Mouse (Mus musculus) midbrain, embryonic 10.5 days (tissue): ENCODE data around the gene Npff. TPM values are rescaled to one million over a fixed set of nuclear protein-coding genes. Genes with fewer than 3 reads are reported as not detected.

Experiments
- DNase-seq: peaks from one replicate; pipeline ENCODE4 v3.0.0-alpha.2; 2017; ENCODE audit warnings: low spot score
- H3K27ac ChIP-seq: fragments of 300-500 bp; sonication (generic); replicated peaks from 2 replicates; pipeline ENCODE4 v1.5.1; 2016; ENCODE audit warnings: mild to moderate bottlenecking
- H3K27me3 ChIP-seq: fragments of 300-500 bp; sonication (generic); 2 replicates; pipeline ENCODE4 v1.6.1; 2016; ENCODE audit warnings: low read depth, mild to moderate bottlenecking; ENCODE audit not compliant: poor library complexity, severe bottlenecking
- H3K36me3 ChIP-seq: fragments of 300-500 bp; sonication (generic); 2 replicates; pipeline ENCODE4 v1.6.1; 2016; ENCODE audit warnings: mild to moderate bottlenecking, moderate library complexity
- H3K4me1 ChIP-seq: fragments of 300-500 bp; sonication (generic); 2 replicates; pipeline ENCODE4 v1.6.1; 2016
- H3K4me3 ChIP-seq: fragments of 300-500 bp; sonication (generic); 2 replicates; pipeline ENCODE4 v1.5.1; 2016; ENCODE audit warnings: mild to moderate bottlenecking, moderate library complexity
- H3K9me3 ChIP-seq: fragments of 300-500 bp; sonication (generic); replicated peaks from 2 replicates; pipeline ENCODE4 v1.6.1; 2016; ENCODE audit warnings: mild to moderate bottlenecking
- WGBS: fragments of 180-500 bp; shearing (Covaris S2); methylation state at CpG from one replicate; pipeline ENCODE4 v1.1.7; 2016; 5-methylcytosine and 5-hydroxymethylcytosine counted together
- polyA plus RNA-seq: library from polyadenylated mRNA; unstranded; fragments of >200 nt; fragmentation: Nextera tagmentation; extraction: Ambion mirVana; gene quantifications from 2 replicates; pipeline ENCODE4 v1.2.1, GENCODE M21; 2016

The Npff gene
- 2.0 and 2.9 TPM in 2 replicates for polyA plus RNA-seq

DNA sequence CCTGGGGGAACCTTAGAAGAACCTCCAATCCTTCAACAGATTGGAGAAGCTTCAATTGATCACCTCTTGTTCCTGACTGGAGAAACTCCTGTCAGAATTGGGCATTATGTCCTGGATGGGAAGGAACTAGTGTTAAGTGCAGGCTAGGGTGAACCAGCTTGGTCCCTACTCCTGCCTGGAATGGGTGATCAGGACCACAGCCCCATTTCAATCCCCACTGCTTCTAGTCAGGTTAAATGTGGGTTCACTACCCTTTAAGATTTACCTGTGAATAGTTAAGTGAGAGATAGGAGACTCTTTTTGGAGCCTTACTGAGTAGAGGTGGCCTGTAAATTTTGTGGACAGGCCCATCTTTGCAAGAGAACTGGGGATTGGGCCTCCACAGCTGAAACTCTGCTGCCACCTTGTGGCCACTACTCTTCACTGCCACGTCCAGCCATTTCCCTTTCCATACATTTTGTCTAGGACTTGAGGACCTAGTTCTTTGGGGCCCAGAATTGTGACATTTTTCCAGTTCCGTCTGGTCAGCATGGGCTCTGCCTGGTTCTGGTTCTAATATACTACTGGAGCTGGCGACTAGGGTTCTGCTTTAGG is at the start of gene Npff:
Npff (minus strand) TSS at position 51 of the 594 bp plus-strand sequence.
- H3K4me1 ChIP-seq: peaks cover 6% of the 10 kb centered on the region
- 10% methylated on average over 3 of the region's 3 CpGs for WGBS
- H3K4me3 ChIP-seq: no peak within 1 kb of the TSS
- H3K27me3 ChIP-seq: no peaks in the 10 kb centered on the region
- DNase-seq: peak; percentile 76
- H3K9me3 ChIP-seq: no peaks in the 10 kb centered on the region
- peaks cover 75% of the 10 kb centered on the region for H3K36me3 ChIP-seq
- no peak within 1 kb of the TSS for H3K27ac ChIP-seq

GRCm38 (mm10) chr15:102572081-102572480 is 47.3 kb upstream of the Npff start:
- Histone ChIP-seq H3K9me3 (no peaks in the 10 kb centered on the region), H3K36me3 (no peaks in the 10 kb centered on the region), H3K27me3 (no peaks in the 10 kb centered on the region), H3K4me1 (peaks cover 4% of the 10 kb centered on the region), H3K27ac (no peak overlapping the region), H3K4me3 (no peak overlapping the region)
- 86% methylated on average over 3 of the region's 3 CpGs for WGBS
- no peak for DNase-seq

- H3K4me1 ChIP-seq: no peaks in the 10 kb centered on the region
- H3K4me3 ChIP-seq: no peak overlapping the region
- H3K36me3 ChIP-seq: peaks cover 5% of the 10 kb centered on the region; the same call in 1 of the 2 replicates
- H3K9me3 ChIP-seq: no peaks in the 10 kb centered on the region
- H3K27me3 ChIP-seq: no peaks in the 10 kb centered on the region
- WGBS: 93% methylated on average over 2 of the region's 2 CpGs
- DNase-seq: no peak
- H3K27ac ChIP-seq: no peak overlapping the region
These were observed 43.1 kb upstream of the Npff start for GRCm38 (mm10) chr15:102567849-102568248.

GRCm38 (mm10) chr15:102563681-102564080 is 38.9 kb upstream of the Npff start:
- Histone ChIP-seq H3K27me3 (no peaks in the 10 kb centered on the region), H3K4me3 (no peak overlapping the region), H3K4me1 (no peaks in the 10 kb centered on the region), H3K27ac (no peak overlapping the region), H3K36me3 (peaks cover 25% of the 10 kb centered on the region), H3K9me3 (no peaks in the 10 kb centered on the region)
- no peak for DNase-seq
- 93% methylated on average over 5 of the region's 5 CpGs for WGBS

- no peak overlapping the region for H3K4me3 ChIP-seq
- no peak for DNase-seq
- 93% methylated on average over 3 of the region's 3 CpGs for WGBS
- H3K36me3 ChIP-seq: peaks cover 25% of the 10 kb centered on the region
- H3K27ac ChIP-seq: no peak overlapping the region
- H3K9me3 ChIP-seq: no peaks in the 10 kb centered on the region
- no peaks in the 10 kb centered on the region for H3K4me1 ChIP-seq
- no peaks in the 10 kb centered on the region for H3K27me3 ChIP-seq
These were observed 38.3 kb upstream of the Npff start for GRCm38 (mm10) chr15:102563061-102563460.

- 98% methylated on average over 1 of the region's 1 CpGs for WGBS
- DNase-seq: no peak
- Histone ChIP-seq H3K9me3 (no peaks in the 10 kb centered on the region), H3K4me1 (no peaks in the 10 kb centered on the region), H3K36me3 (peaks cover 25% of the 10 kb centered on the region), H3K27me3 (no peaks in the 10 kb centered on the region), H3K27ac (no peak overlapping the region), H3K4me3 (no peak overlapping the region)
These were observed 37.7 kb upstream of the Npff start for GRCm38 (mm10) chr15:102562491-102562890.

DNA sequence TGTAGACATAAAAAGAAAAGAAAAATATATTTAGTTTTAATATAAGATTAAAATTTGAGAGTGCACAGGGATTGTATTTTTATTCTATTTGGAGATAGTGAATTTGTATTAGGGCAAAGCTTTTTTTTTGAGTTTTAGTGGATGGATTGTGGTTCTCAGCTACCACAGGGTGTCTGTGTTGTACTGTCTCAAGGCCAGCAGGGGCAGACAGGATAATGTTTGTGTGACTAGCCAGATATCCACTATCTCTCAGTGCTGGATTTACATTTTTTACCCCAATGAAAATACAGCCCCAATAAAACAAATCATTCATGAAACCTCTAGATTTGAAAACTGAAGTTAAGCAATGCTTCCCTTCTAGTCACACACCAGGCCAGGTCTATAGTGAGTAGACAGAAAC is 32.8 kb upstream of the Npff start:
- Histone ChIP-seq H3K27ac (no peak overlapping the region), H3K4me1 (no peaks in the 10 kb centered on the region), H3K27me3 (no peaks in the 10 kb centered on the region), H3K9me3 (no peaks in the 10 kb centered on the region), H3K4me3 (no peak overlapping the region), H3K36me3 (peaks cover 55% of the 10 kb centered on the region)
- no peak for DNase-seq

- no peak for DNase-seq
- H3K9me3 ChIP-seq: no peaks in the 10 kb centered on the region
- no peak overlapping the region for H3K4me3 ChIP-seq
- H3K27ac ChIP-seq: no peak overlapping the region
- 90% methylated on average over 1 of the region's 1 CpGs for WGBS
- H3K27me3 ChIP-seq: no peaks in the 10 kb centered on the region
- no peaks in the 10 kb centered on the region for H3K4me1 ChIP-seq
- peaks cover 62% of the 10 kb centered on the region for H3K36me3 ChIP-seq
These were observed 30.8 kb upstream of the Npff start for GRCm38 (mm10) chr15:102555581-102555980.

DNA sequence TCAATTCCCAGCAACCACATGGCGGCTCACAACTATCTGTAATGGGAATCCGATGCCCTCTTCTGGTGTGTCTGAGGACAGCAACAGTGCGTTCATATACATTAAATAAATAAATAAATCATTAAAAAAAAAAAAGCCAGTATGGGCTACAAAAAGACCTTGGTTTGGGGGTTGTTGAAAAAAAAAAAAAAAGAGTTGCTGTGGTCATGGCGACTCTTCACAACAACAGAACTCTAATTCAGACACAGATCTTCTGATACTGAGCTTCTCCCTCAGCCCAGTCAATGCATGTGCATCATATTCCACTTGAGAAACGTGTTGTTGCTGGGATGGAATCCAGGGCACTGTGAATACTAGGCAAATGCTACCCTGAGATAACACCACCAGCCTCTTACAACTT is 27.9 kb upstream of the Npff start:
- Histone ChIP-seq H3K36me3 (peaks cover 73% of the 10 kb centered on the region), H3K4me1 (no peaks in the 10 kb centered on the region), H3K4me3 (no peak overlapping the region), H3K9me3 (no peaks in the 10 kb centered on the region), H3K27me3 (no peaks in the 10 kb centered on the region), H3K27ac (no peak overlapping the region)
- 95% methylated on average over 5 of the region's 5 CpGs for WGBS
- no peak for DNase-seq

- Histone ChIP-seq H3K4me1 (no peaks in the 10 kb centered on the region), H3K27ac (no peak overlapping the region), H3K27me3 (no peaks in the 10 kb centered on the region), H3K36me3 (peaks cover 78% of the 10 kb centered on the region), H3K4me3 (no peak overlapping the region), H3K9me3 (no peaks in the 10 kb centered on the region)
- WGBS: 90% methylated on average over 3 of the region's 3 CpGs
- no peak for DNase-seq
These were observed 22.7 kb upstream of the Npff start for GRCm38 (mm10) chr15:102547478-102547877.

DNA sequence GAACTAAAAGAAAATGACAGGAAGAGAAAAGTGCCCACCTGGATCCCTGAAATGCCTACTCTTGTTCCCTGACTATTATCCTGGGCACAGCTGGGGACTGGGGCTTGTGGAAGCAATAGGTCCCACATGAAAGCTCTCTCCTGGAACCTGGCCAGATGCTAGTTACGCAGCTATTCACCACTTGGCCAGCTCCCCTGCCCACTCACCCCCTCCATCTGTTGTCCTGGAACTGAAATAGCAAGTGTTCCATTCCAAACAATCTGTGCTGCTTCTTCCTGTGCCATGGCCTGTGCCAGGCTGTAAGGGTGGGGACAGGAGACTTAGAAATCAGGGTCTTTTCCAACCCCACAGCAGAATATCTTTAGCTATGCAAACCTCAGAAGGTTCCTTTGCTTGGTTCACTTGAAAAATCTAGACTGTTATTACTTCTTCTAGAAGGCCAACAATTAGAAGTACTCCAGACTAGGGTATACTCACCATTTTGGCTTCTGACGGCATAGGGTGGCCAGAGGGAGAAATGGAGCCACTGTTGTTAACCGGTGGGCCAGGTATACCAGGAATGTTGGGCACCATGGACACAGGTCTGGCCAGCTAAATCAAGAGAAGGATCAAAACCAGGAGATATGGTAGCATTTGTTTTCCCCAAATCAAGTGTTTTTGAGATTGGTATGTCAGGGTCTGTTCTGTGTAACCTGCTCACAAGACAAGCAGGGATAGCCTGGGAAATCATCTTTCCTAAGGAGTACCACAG is 22.1 kb upstream of the Npff start:
- no peak for DNase-seq
- Histone ChIP-seq H3K4me1 (no peaks in the 10 kb centered on the region), H3K4me3 (no peak overlapping the region), H3K27me3 (no peaks in the 10 kb centered on the region), H3K9me3 (no peaks in the 10 kb centered on the region), H3K27ac (no peak overlapping the region), H3K36me3 (peaks cover 78% of the 10 kb centered on the region)
- 92% methylated on average over 3 of the region's 3 CpGs for WGBS

DNA sequence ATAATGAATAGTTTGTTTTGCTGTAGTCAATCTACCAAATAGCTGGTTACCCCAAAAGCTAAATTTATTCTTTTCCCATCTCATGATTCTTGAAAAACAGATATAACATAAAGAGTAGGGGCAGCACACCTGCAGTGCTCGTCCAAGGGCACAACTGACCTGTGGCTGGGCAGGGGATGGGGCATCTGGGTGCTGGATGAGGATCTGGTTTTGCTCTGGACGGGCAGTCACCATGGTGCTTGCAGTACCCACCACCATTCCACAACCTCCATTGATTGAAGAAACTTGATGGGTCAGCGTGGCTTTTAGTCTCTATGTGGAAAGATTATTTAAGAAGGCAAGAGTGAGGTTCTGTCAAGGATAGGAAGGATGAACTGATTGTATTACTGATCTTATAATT is 21.5 kb upstream of the Npff start:
- Histone ChIP-seq H3K4me3 (no peak overlapping the region), H3K36me3 (peaks cover 78% of the 10 kb centered on the region), H3K27me3 (no peaks in the 10 kb centered on the region), H3K4me1 (no peaks in the 10 kb centered on the region), H3K9me3 (no peaks in the 10 kb centered on the region), H3K27ac (no peak overlapping the region)
- DNase-seq: no peak
- 88% methylated on average over 3 of the region's 3 CpGs for WGBS

DNA sequence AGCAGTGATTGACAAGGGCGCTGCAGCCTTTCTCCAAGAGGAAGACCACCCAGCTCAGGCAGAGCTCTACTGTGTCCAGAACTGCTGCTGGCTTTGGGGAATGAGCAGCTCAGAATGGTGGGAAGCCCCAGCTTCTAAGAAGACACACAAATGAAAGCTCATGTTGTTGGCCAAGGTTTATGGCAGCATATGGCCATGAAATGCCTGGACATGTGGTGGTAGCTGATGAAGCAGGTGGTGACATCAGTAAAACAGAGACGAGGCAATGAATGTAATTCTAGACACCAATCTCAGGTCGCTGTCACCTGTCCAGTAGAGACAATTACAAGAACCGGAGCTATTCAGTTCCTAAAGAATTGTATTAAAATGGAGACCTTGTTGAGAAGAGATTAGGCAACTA is 20.1 kb upstream of the Npff start:
- peaks cover 84% of the 10 kb centered on the region for H3K36me3 ChIP-seq
- H3K4me3 ChIP-seq: no peak overlapping the region
- no peak for DNase-seq
- H3K27me3 ChIP-seq: no peaks in the 10 kb centered on the region
- no peaks in the 10 kb centered on the region for H3K4me1 ChIP-seq
- WGBS: 94% methylated on average over 4 of the region's 4 CpGs
- no peaks in the 10 kb centered on the region for H3K9me3 ChIP-seq
- no peak overlapping the region for H3K27ac ChIP-seq
